Mouse (Mus musculus) MEL (cell line): ENCODE data around the gene Epha4.

ENCODE experiments used
- CTCF ChIP-seq, 3 experiments: IDR thresholded peaks in 2 of 3; conservative IDR thresholded peaks in 1 of 3; 2 replicates each; pipeline ENCODE4 v1.5.1; 2011 to 2012; ENCODE audit warnings: low read length in 3 of 3, low read depth in 2 of 3, mild to moderate bottlenecking in 2 of 3, improper control_type of control experiment in 1 of 3, inconsistent platforms in 1 of 3, mixed read lengths in 1 of 3, moderate library complexity in 1 of 3; ENCODE audit not compliant: control insufficient read depth in 1 of 3, insufficient read depth in 1 of 3, poor library complexity in 1 of 3, severe bottlenecking in 1 of 3
- POLR2A ChIP-seq, 2 experiments: IDR thresholded peaks; 2 replicates each; pipeline ENCODE4 v1.6.1; 2011 to 2012; ENCODE audit warnings: low read length in 2 of 2, mild to moderate bottlenecking in 2 of 2, control low read depth in 1 of 2, improper control_type of control experiment in 1 of 2, low read depth in 1 of 2, moderate library complexity in 1 of 2; ENCODE audit not compliant: control insufficient read depth in 1 of 2, insufficient read depth in 1 of 2, poor library complexity in 1 of 2
- POLR2AphosphoS2 ChIP-seq: IDR thresholded peaks from 2 replicates; pipeline ENCODE4 v1.6.1; 2011; ENCODE audit warnings: low read length, improper control_type of control experiment
- TCF12 ChIP-seq: IDR thresholded peaks from 2 replicates; pipeline ENCODE4 v1.6.1; 2014; ENCODE audit warnings: low read depth, mild to moderate bottlenecking, inconsistent platforms, low read length, improper control_type of control experiment, moderate library complexity
- USF1 ChIP-seq: IDR thresholded peaks from 2 replicates; pipeline ENCODE4 v1.6.1; 2014; ENCODE audit warnings: low read depth, mild to moderate bottlenecking, inconsistent platforms, low read length, improper control_type of control experiment, moderate library complexity
- ZKSCAN1 ChIP-seq: IDR thresholded peaks from 2 replicates; pipeline ENCODE4 v1.6.1; 2012; ENCODE audit warnings: low read depth, mild to moderate bottlenecking, inconsistent platforms, low read length, improper control_type of control experiment, moderate library complexity

- no peak for TF ChIP-seq POLR2AphosphoS2
- no peak for TF ChIP-seq POLR2A (IDR thresholded peaks at IDR 0.05; ENCODE audit: control insufficient read depth in 1 of 2, insufficient read depth in 1 of 2, low read depth in 1 of 2, low read length in 2 of 2, poor library complexity in 1 of 2)
- TF ChIP-seq ZKSCAN1, result no peak
- no peak for TF ChIP-seq TCF12
- no peak for TF ChIP-seq USF1
- no peak for TF ChIP-seq CTCF (IDR thresholded peaks at IDR 0.05 in 2 of 3, conservative IDR thresholded peaks at IDR 0.05 in 1 of 3; ENCODE audit: control insufficient read depth in 1 of 3, insufficient read depth in 1 of 3, low read depth in 2 of 3, low read length in 3 of 3, poor library complexity in 1 of 3, severe bottlenecking in 1 of 3)
Observed at GRCm38 (mm10) chr1:77401465-77401864, 113.4 kb downstream of the Epha4 start.
